Mouse (Mus musculus) embryo, embryonic 11.5 days (tissue): Measurements from ENCODE around the gene Nell2.

Experiments
- DNase-seq: peaks from one replicate; pipeline ENCODE4 v3.0.0-alpha.2; 2012; ENCODE audit warnings: low read depth, low spot score

Gene Nell2

DNA sequence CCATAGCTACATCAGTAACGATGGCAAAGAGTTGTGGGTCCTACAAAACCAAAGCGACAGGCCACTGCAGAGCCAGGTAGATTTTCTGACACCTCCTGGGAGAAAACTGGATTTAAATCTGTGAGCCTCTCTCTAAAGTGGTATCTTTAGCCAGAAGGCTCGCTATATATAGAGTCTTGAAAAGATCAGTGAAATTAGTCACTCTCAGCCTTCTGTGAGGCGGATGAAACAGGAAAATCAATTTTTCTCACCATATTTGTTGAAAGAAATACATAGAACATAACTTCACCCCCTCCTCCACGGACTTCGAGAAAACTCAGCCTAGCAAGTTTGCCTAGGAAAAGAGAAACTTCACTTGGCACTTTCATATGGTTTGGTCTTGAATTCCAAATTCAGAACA is 54.4 kb downstream of the Nell2 start:
- DNase-seq, result no peak

DNA sequence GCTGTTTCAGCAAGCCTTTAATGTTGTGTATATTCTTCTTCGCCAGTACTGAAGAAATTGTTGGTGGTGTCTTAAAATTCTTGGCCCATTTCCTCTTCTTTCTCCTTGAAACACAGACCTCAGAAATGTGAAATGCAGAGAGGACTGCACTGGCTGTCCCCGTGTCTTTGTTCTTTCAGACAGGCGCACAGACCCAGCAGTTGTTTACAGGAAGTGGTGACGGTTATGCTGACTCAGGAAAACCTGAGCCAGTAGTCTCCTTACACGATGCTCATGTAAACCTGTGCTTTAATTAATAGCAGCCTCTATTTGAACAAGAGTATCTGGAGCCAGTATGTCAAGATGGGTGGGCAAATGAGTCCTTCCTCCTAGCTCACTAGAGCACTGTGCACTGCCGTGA is 61.2 kb downstream of the Nell2 start:
- DNase-seq, result no peak

GRCm38 (mm10) chr15:95460041-95460566 is 68.3 kb downstream of the Nell2 start:
- no peak for DNase-seq

DNA sequence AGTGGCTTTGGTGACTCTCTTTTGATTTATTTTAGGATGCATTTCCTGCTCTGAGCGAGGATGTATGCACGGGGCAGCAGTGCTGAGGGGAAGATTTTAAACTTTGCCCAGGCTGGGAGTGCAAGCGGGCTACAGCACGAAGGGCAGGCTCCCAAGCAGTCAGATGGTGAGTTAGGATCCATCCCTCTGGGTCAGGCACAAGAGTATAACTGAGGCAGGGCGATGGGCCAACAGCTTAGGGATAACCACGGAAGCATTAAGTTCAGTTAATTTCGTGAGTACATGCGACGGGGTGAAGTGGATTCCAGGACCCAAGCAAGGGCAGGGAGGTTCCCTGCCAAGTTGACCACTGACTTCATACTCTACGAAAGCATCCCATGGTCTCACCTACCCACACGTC is 83.8 kb downstream of the Nell2 start:
- no peak for DNase-seq

DNA sequence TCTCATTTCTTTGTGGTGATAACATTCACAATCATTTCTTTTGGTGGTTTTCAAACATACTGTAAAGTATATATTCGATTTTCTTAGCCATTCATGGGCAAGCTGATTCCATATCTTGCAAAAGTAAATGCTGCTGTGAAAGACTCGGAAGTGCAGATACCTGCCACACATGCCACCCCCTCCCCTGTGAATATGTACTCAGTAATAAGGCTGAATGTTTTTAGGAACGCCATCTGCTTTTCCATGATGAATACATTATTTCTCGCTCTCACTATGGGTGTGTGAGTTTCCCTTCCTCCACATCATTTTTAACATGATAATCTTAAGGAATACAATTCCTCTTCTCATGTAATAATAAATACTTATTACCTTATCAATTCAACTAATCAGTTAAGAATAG is 90.6 kb downstream of the Nell2 start:
- DNase-seq, result no peak

DNA sequence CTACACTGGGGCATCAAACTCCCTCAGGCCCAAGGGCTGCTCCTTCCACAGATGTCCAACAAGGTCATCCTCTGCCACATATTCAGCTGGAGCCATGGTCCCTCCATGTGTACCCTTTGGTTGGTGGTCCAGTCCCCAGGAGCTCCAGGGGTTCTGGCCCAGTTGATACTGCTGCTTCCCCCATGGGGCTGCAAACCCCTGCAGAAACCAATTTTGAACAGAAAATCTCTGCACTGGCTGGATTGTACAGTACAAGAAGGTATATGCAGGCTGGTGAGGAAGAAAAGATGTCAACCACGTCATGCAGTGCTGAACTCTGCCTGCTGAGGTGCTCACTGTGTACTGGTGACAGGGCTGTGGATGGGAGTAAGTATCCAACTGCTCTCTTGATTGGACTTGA is 92.1 kb downstream of the Nell2 start:
- no peak for DNase-seq

GRCm38 (mm10) chr15:95431156-95431799 is 97.1 kb downstream of the Nell2 start:
- no peak for DNase-seq

GRCm38 (mm10) chr15:95430000-95430399 is 98.4 kb downstream of the Nell2 start:
- DNase-seq, result no peak

DNA sequence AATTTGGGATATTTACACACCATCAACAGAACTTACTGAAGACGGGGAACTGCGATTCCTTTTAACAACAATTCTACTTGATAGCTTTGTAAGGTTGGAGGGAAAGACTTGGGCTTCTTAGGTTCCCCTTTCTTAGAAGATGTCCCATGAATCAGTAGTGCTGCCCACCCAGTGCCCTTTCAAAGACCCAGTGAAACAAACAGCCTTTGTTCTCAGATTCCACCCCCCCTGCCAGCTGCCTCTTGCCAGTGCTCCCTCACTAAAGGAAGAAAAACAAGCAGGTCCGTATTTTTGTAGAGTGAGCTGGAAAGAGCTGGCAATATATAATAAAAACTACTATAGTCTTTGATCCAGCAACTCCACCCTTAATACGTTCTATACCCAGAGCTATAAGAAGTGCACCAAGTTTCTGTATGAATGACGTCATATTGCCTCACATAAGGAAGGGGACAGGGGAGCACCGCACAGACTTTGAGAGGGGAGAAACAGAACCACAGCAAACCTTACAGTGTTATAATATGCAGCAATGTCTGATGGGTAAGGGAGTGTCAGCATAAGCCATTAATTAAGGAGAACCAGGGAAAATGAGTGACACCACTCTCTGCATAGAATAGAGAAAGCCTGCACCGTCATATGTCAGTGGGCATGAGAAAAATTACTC is 100.2 kb downstream of the Nell2 start:
- no peak for DNase-seq

DNA sequence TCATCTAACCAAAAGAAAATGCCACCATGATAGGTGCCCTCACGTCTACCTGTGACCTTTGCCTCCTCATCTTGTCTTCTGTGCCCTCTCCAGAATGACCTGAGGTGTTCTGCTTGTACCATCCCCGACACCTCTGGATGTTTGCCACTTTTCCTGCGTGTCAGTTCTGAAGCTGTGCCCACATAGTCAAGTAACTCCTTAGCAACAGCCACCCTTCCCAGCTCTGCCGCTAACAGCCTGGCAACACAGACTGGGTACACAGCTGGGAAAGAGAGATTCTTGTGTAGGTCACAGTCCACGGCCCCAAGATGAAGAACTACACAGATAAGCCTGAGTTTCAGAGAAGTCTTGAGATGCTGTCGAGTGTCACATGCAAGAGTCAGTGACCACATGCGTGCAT is 103.3 kb downstream of the Nell2 start:
- no peak for DNase-seq

DNA sequence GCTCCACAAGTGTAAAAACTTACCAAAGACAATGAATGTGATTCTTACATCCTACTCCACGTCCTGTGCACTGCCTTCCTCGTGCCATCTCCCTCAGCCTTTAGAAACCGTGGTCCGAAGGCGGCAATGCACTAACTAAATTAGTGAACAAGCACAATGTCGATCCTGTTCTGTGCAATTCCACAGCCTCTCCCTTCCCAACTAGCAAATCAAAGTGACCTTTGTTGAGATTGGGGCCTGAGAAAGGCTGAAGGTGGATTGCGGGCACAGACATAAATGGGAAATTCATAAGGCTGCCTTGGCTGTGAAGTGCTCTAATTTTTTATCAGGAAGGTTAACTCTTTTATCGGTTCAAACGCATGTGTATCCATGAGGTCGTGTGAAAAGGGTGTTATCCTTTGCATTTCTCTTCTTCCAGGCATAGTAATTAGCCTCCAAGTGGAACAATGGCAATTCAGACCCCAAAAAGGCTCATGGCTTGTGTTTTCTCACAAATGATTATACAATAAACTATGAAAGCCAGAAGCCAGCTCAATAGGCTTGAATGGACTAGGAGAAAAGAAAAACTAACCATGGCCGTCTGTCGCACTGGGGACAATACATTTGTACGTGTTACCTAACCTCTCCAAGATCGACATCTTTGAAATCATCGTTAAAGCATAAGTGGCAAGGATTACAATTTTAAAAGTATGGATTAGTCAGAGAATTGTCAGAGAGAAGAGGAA is 106.0 kb downstream of the Nell2 start:
- DNase-seq, result no peak

GRCm38 (mm10) chr15:95418641-95419040 is 109.7 kb downstream of the Nell2 start:
- no peak for DNase-seq

- no peak for DNase-seq
Measured at GRCm38 (mm10) chr15:95411949-95412741, 116.2 kb downstream of the Nell2 start.

DNA sequence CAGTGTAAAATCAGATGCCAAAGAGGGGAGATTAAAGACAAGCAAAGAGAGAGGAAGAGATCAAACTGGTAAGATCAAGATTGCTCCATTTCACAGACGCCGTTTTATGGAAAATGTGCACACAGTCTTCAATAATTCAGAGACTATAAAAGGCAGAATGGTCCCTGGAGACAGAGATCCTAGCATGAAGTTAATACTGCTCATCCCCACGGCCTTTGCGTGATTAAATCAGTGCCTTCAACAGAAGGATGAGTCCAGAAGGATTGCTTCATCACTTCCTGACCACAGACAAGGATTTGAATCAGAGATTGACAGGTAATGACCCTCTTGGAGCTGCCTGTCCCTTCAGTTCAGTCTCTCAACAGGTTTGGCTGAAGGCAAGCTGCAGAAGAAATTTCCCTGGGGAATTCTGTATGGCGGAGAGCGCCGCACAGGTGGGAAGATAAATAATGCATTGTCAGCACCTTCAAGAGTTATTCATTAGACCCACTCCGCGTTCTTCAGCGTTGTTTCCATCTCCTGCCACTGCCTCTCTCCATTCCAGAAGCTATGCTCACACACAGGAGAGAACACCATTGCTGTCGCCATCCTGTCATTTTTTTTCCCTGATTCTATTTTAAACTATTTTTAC is 118.0 kb downstream of the Nell2 start:
- no peak for DNase-seq

- DNase-seq, result no peak
Measured at GRCm38 (mm10) chr15:95390347-95390746, 138.0 kb downstream of the Nell2 start.

- DNase-seq, result no peak
Measured at GRCm38 (mm10) chr15:95388950-95389349, 139.4 kb downstream of the Nell2 start.

GRCm38 (mm10) chr15:95380859-95381258 is 147.5 kb downstream of the Nell2 start:
- DNase-seq, result no peak

- DNase-seq, result no peak
Measured at GRCm38 (mm10) chr15:95370720-95371395, 157.5 kb downstream of the Nell2 start.

GRCm38 (mm10) chr15:95368185-95368584 is 160.2 kb downstream of the Nell2 start:
- no peak for DNase-seq

DNA sequence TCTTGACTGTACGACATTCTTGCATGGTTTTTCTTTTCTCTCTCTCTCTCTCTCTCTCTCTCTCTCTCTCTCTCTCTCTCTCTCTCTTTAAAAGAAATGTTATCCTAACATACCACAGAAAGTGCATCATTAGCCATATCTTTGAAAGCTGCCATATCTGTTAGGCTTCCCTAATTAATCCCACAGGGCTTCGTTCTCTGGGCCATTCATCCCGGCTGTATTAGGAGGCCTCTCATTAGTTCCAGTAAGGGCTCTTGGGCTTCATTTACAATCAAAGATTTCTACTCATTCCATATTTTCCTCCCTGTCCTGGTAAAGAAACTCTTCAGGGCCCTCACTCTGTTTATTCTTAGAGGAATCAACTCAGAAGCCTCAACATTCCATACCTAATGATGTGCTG is 161.9 kb downstream of the Nell2 start:
- DNase-seq, result no peak

DNA sequence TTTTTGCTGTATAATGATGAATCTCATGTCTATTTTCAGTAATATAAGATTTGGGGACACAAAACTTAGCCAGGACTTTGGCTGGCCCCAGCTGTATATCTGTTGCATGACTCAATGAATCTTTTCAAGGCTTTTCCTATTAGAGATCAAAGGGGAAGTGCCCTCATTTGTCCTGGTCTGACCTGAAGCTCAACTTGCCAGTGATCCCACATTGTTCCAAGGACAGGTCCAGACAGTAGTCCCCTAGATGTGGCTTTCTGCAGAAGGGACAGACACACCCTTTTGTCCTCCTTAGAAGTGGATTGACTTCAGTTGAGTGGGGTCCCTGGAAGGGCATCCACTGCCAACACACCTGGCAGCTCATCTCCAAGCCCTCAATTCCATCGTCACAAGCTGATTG is 173.6 kb downstream of the Nell2 start:
- no peak for DNase-seq
